Mouse (Mus musculus): Measurements from ENCODE around the gene Flrt1. TPM values are rescaled to one million over a fixed set of nuclear protein-coding genes. Genes with fewer than 3 reads are reported as not detected.
A peak's percentile ranks its signal among the peaks of the same experiment; 100 is the strongest.

The Flrt1 gene
- polyA plus RNA-seq, 1 experiment, result 1.2 TPM

GRCm38 (mm10) chr19:7139321-7139720 is 33.8 kb upstream of the Flrt1 start:
- no peaks in the 10 kb centered on the region for H3K79me2 ChIP-seq (ENCODE audit: control insufficient read depth, insufficient read depth)
- TF ChIP-seq REST (IDR thresholded peaks at IDR 0.05; ENCODE audit: insufficient read depth, insufficient read length) (no peak), POLR2AphosphoS2 (IDR thresholded peaks at IDR 0.05; ENCODE audit: insufficient read length, low read depth) (no peak), TCF12 (IDR thresholded peaks at IDR 0.05; ENCODE audit: insufficient read depth, poor library complexity, severe bottlenecking) (no peak), USF1 (IDR thresholded peaks at IDR 0.05; ENCODE audit: low read depth) (no peak), SRF (IDR thresholded peaks at IDR 0.05; ENCODE audit: control insufficient read depth, insufficient read length, low read depth) (no peak), CEBPB (IDR thresholded peaks at IDR 0.05; ENCODE audit: insufficient read depth, poor library complexity, severe bottlenecking) (no peak), POLR2A (IDR thresholded peaks at IDR 0.05; ENCODE audit: insufficient read length, low read depth) (no peak), E2F4 (IDR thresholded peaks at IDR 0.05; ENCODE audit: insufficient read depth) (no peak), TCF3 (IDR thresholded peaks at IDR 0.05; ENCODE audit: insufficient read length, low read depth) (no peak), MYOD1 (IDR thresholded peaks at IDR 0.05; ENCODE audit: control insufficient read depth in 1 of 3, insufficient read length in 2 of 3, low read depth in 2 of 3) (no peak), MAX (IDR thresholded peaks at IDR 0.05; ENCODE audit: low read depth) (no peak), MYOG (IDR thresholded peaks at IDR 0.05; ENCODE audit: control insufficient read depth in 1 of 3, insufficient read depth in 1 of 3, insufficient read length in 2 of 3, low read depth in 2 of 3) (no peak)
- no peak overlapping the region for H3K4me2 ChIP-seq (ENCODE audit: low read depth)
- H3K4me3 ChIP-seq, result no peak overlapping the region
- H3K27me3 ChIP-seq (ENCODE audit: control insufficient read depth, insufficient read depth, insufficient read length), result no peaks in the 10 kb centered on the region
- H3K36me3 ChIP-seq (ENCODE audit: control insufficient read depth, insufficient read depth), result no peaks in the 10 kb centered on the region
- H3ac ChIP-seq (ENCODE audit: control insufficient read depth, insufficient read length), result no peak overlapping the region

- H3K27me3 ChIP-seq (ENCODE audit: control insufficient read depth, insufficient read depth, insufficient read length), result no peaks in the 10 kb centered on the region
- no peaks in the 10 kb centered on the region for H3K36me3 ChIP-seq (ENCODE audit: control insufficient read depth, insufficient read depth)
- TF ChIP-seq TCF12 (IDR thresholded peaks at IDR 0.05; ENCODE audit: insufficient read depth, poor library complexity, severe bottlenecking), result no peak
- TF ChIP-seq CEBPB (IDR thresholded peaks at IDR 0.05; ENCODE audit: insufficient read depth, poor library complexity, severe bottlenecking), result no peak
- TF ChIP-seq MYOG (IDR thresholded peaks at IDR 0.05; ENCODE audit: control insufficient read depth in 1 of 3, insufficient read depth in 1 of 3, insufficient read length in 2 of 3, low read depth in 2 of 3), result no peak
- TF ChIP-seq TCF3 (IDR thresholded peaks at IDR 0.05; ENCODE audit: insufficient read length, low read depth), result no peak
- no peak for TF ChIP-seq POLR2A (IDR thresholded peaks at IDR 0.05; ENCODE audit: insufficient read length, low read depth)
- no peak for TF ChIP-seq POLR2AphosphoS2 (IDR thresholded peaks at IDR 0.05; ENCODE audit: insufficient read length, low read depth)
- TF ChIP-seq USF1 (IDR thresholded peaks at IDR 0.05; ENCODE audit: low read depth), result no peak
- no peak for TF ChIP-seq REST (IDR thresholded peaks at IDR 0.05; ENCODE audit: insufficient read depth, insufficient read length)
- TF ChIP-seq MAX (IDR thresholded peaks at IDR 0.05; ENCODE audit: low read depth), result no peak
- no peak for TF ChIP-seq SRF (IDR thresholded peaks at IDR 0.05; ENCODE audit: control insufficient read depth, insufficient read length, low read depth)
- TF ChIP-seq MYOD1 (IDR thresholded peaks at IDR 0.05; ENCODE audit: control insufficient read depth in 1 of 3, insufficient read length in 2 of 3, low read depth in 2 of 3), result no peak
- no peak for TF ChIP-seq E2F4 (IDR thresholded peaks at IDR 0.05; ENCODE audit: insufficient read depth)
- H3K4me2 ChIP-seq (ENCODE audit: low read depth), result no peak overlapping the region
- no peak overlapping the region for H3ac ChIP-seq (ENCODE audit: control insufficient read depth, insufficient read length)
- no peak overlapping the region for H3K4me3 ChIP-seq
- no peaks in the 10 kb centered on the region for H3K79me2 ChIP-seq (ENCODE audit: control insufficient read depth, insufficient read depth)
These were observed 32.8 kb upstream of the Flrt1 start for GRCm38 (mm10) chr19:7138327-7138726.

DNA sequence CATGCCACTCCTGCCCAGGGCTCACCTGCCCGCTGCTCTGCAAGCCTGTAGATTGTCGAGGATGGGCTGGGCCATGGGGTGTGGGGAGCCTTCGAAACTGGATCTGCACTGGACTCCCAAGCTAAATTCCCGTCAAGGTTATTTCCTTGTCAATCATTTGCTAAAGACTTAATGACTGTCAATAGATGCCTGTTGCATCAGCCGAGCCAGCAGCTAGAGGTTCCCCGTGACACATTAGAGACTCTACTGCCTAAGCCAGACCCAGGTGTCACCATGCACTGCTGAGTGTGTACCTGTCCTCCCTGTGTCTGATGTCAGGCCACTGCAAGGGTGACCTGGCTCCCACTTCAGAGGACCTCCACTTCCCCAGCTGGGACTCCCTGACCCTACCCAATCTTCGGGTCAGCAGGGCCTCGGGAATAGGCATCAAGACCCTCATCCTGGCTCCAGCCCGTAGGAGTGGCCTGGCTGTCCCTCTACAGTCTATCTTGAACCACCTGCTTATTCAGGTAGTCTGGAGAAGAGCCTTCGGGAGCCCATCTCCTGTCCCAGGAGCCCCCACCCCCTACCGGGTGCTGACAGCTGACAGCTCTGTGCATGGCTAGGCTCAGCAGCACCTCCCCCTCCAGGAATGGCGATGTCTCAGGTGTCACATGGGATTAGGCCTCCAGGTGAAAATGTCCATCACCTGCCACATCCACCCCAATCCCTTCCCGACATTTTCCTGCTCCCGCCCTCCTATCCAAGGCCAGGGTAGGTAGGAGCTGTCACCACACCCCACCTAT is 31.4 kb upstream of the Flrt1 start:
- Histone ChIP-seq H3ac (ENCODE audit: control insufficient read depth, insufficient read length) (no peak overlapping the region), H3K4me2 (ENCODE audit: low read depth) (peak overlapping the region; percentile 12), H3K36me3 (ENCODE audit: control insufficient read depth, insufficient read depth) (no peaks in the 10 kb centered on the region), H3K27me3 (ENCODE audit: control insufficient read depth, insufficient read depth, insufficient read length) (no peaks in the 10 kb centered on the region), H3K79me2 (ENCODE audit: control insufficient read depth, insufficient read depth) (no peaks in the 10 kb centered on the region), H3K4me3 (no peak overlapping the region)
- TF ChIP-seq CEBPB (IDR thresholded peaks at IDR 0.05; ENCODE audit: insufficient read depth, poor library complexity, severe bottlenecking) (no peak), POLR2AphosphoS2 (IDR thresholded peaks at IDR 0.05; ENCODE audit: insufficient read length, low read depth) (no peak)

DNA sequence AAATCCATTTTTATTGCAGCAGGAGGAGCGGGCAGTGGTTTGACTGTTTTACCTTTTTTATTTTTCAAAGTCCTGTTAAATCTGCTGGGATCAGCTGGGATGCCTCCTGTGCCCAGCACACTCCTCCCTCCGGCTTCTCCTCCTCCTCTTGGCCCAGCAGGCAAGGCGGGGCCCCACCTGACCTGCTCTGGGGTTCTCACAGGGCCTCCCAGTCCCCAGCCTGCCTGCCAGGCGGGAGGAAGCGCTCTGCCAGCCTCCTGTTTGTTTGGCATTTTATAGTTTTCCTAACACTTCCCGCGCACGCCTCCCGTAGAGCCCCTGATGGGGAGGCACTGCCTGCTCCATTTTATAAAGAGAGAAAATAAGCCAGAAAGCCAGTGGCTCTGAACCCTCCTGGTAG is 30.5 kb upstream of the Flrt1 start:
- Histone ChIP-seq H3ac (ENCODE audit: control insufficient read depth, insufficient read length) (no peak overlapping the region), H3K27me3 (ENCODE audit: control insufficient read depth, insufficient read depth, insufficient read length) (no peaks in the 10 kb centered on the region), H3K79me2 (ENCODE audit: control insufficient read depth, insufficient read depth) (no peaks in the 10 kb centered on the region), H3K4me2 (ENCODE audit: low read depth) (no peak overlapping the region), H3K4me3 (no peak overlapping the region), H3K36me3 (ENCODE audit: control insufficient read depth, insufficient read depth) (no peaks in the 10 kb centered on the region)
- no peak for TF ChIP-seq TCF12 (IDR thresholded peaks at IDR 0.05; ENCODE audit: insufficient read depth, poor library complexity, severe bottlenecking)
- TF ChIP-seq MYOD1 (IDR thresholded peaks at IDR 0.05; ENCODE audit: control insufficient read depth in 1 of 3, insufficient read length in 2 of 3, low read depth in 2 of 3), result no peak
- no peak for TF ChIP-seq REST (IDR thresholded peaks at IDR 0.05; ENCODE audit: insufficient read depth, insufficient read length)

DNA sequence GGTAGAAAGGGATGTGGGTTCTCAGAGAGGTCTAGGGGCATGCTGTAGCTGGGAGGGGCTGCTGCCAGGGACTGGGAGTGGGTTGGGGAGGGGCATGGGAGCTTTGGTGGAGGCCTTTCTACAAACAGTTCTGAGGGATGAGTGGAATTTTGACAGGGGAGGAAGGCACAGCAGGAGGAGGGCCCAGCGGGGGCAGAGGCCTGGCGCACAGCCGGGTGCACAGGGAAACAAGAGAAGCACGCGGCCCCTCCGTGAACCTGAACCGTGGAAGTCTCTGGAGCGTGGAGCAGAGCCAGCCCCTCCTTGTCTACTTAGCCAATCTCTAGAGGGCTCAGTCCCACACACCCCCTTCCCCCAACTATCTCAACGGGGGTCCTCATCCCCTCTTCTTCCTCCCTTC is 30.0 kb upstream of the Flrt1 start:
- no peak overlapping the region for H3K4me3 ChIP-seq
- H3K36me3 ChIP-seq (ENCODE audit: control insufficient read depth, insufficient read depth), result no peaks in the 10 kb centered on the region
- no peaks in the 10 kb centered on the region for H3K79me2 ChIP-seq (ENCODE audit: control insufficient read depth, insufficient read depth)
- H3ac ChIP-seq (ENCODE audit: control insufficient read depth, insufficient read length), result no peak overlapping the region
- TF ChIP-seq CEBPB (IDR thresholded peaks at IDR 0.05; ENCODE audit: insufficient read depth, poor library complexity, severe bottlenecking) (no peak), MAX (IDR thresholded peaks at IDR 0.05; ENCODE audit: low read depth) (no peak), SRF (IDR thresholded peaks at IDR 0.05; ENCODE audit: control insufficient read depth, insufficient read length, low read depth) (no peak), MYOD1 (IDR thresholded peaks at IDR 0.05; ENCODE audit: control insufficient read depth in 1 of 3, insufficient read length in 2 of 3, low read depth in 2 of 3) (no peak), TCF12 (IDR thresholded peaks at IDR 0.05; ENCODE audit: insufficient read depth, poor library complexity, severe bottlenecking) (no peak), TCF3 (IDR thresholded peaks at IDR 0.05; ENCODE audit: insufficient read length, low read depth) (no peak), POLR2AphosphoS2 (IDR thresholded peaks at IDR 0.05; ENCODE audit: insufficient read length, low read depth) (no peak), USF1 (IDR thresholded peaks at IDR 0.05; ENCODE audit: low read depth) (no peak), MYOG (IDR thresholded peaks at IDR 0.05; ENCODE audit: control insufficient read depth in 1 of 3, insufficient read depth in 1 of 3, insufficient read length in 2 of 3, low read depth in 2 of 3) (no peak), REST (IDR thresholded peaks at IDR 0.05; ENCODE audit: insufficient read depth, insufficient read length) (no peak)
- H3K27me3 ChIP-seq (ENCODE audit: control insufficient read depth, insufficient read depth, insufficient read length), result no peaks in the 10 kb centered on the region
- no peak overlapping the region for H3K4me2 ChIP-seq (ENCODE audit: low read depth)
